Mouse (Mus musculus): Measurements from ENCODE around the gene Numa1. TPM values are rescaled to one million over a fixed set of nuclear protein-coding genes. Genes with fewer than 3 reads are reported as not detected.

The Numa1 gene
- polyA plus RNA-seq, 1 experiment from 2014 or later = 74.4 TPM

- no peaks in the 10 kb centered on the region for H3K36me3 ChIP-seq (ENCODE audit: control insufficient read depth, insufficient read depth, low read length)
- H3K27me3 ChIP-seq (replicated peaks; ENCODE audit: control insufficient read depth, insufficient read depth, low read length) = no peaks in the 10 kb centered on the region
- WGBS = 93% methylated on average over 1 of the region's 1 CpGs
- DNase-seq (ENCODE audit: low spot score) (no peak), ATAC-seq (no peak)
- H3K9ac ChIP-seq (ENCODE audit: low read length) = no peak overlapping the region
- H3K4me3 ChIP-seq (ENCODE audit: low read depth, low read length) = no peak overlapping the region
- H3K4me2 ChIP-seq (ENCODE audit: low read length) = no peak overlapping the region
- no peak overlapping the region for H3K27ac ChIP-seq (ENCODE audit: low read depth, low read length)
- no peaks in the 10 kb centered on the region for H3K4me1 ChIP-seq (ENCODE audit: control insufficient read depth, insufficient read depth, low read length)
- no peaks in the 10 kb centered on the region for H3K9me3 ChIP-seq (replicated peaks; ENCODE audit: control insufficient read depth, low read length)
Measured at GRCm38 (mm10) chr7:101951648-101952047, 17.7 kb downstream of the Numa1 start.

GRCm38 (mm10) chr7:101952098-101952497, 18.2 kb downstream of the Numa1 start:
- no peaks in the 10 kb centered on the region for H3K9me3 ChIP-seq (replicated peaks; ENCODE audit: control insufficient read depth, low read length)
- ATAC-seq = no peak
- 72% methylated on average over 2 of the region's 2 CpGs for WGBS

DNA sequence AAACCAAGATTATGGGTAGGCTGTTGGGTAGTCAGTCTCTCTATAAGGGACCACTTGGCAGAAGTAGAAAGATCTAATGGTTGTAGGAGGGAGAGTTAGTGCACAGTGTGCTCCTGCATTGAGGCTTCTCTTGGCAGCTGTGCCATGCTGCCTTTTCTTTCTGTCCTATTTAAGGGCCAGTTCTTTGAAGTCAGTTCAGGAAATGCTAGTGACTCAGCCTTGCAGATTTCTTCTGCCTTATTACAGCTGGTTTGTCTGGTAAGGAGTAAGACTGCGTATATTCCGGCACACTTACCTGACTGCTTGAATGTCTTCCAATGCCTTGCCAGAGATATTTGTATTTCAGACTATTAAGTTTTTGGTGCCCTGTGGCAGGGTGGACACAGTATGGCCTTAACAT, 20.3 kb downstream of the Numa1 start:
- Histone ChIP-seq H3K9me3 (replicated peaks; ENCODE audit: control insufficient read depth, low read length) (no peaks in the 10 kb centered on the region), H3K27me3 (replicated peaks; ENCODE audit: control insufficient read depth, insufficient read depth, low read length) (no peaks in the 10 kb centered on the region), H3K9ac (ENCODE audit: low read length) (no peak overlapping the region), H3K4me1 (ENCODE audit: control insufficient read depth, insufficient read depth, low read length) (no peaks in the 10 kb centered on the region), H3K4me3 (ENCODE audit: low read depth, low read length) (no peak overlapping the region), H3K36me3 (ENCODE audit: control insufficient read depth, insufficient read depth, low read length) (no peaks in the 10 kb centered on the region), H3K4me2 (ENCODE audit: low read length) (no peak overlapping the region), H3K27ac (ENCODE audit: low read depth, low read length) (no peak overlapping the region)
- DNase-seq (ENCODE audit: low spot score) (no peak), ATAC-seq (no peak)
- WGBS = 97% methylated on average over 2 of the region's 2 CpGs

More at GRCm38 (mm10) chr7:101952098-101952497, 18.2 kb downstream of the Numa1 start:
- no peaks in the 10 kb centered on the region for H3K4me1 ChIP-seq (ENCODE audit: control insufficient read depth, insufficient read depth, low read length)
- H3K36me3 ChIP-seq (ENCODE audit: control insufficient read depth, insufficient read depth, low read length) = no peaks in the 10 kb centered on the region
- H3K27ac ChIP-seq (ENCODE audit: low read depth, low read length) = no peak overlapping the region
- H3K9ac ChIP-seq (ENCODE audit: low read length) = no peak overlapping the region
- no peak for DNase-seq (ENCODE audit: low spot score)
- H3K4me3 ChIP-seq (ENCODE audit: low read depth, low read length) = no peak overlapping the region
- H3K27me3 ChIP-seq (replicated peaks; ENCODE audit: control insufficient read depth, insufficient read depth, low read length) = no peaks in the 10 kb centered on the region
- H3K4me2 ChIP-seq (ENCODE audit: low read length) = no peak overlapping the region

- H3K4me3 ChIP-seq (ENCODE audit: low read depth, low read length) = no peak overlapping the region
- H3K9me3 ChIP-seq (replicated peaks; ENCODE audit: control insufficient read depth, low read length) = no peaks in the 10 kb centered on the region
- 85% methylated on average over 2 of the region's 2 CpGs for WGBS
- no peaks in the 10 kb centered on the region for H3K4me1 ChIP-seq (ENCODE audit: control insufficient read depth, insufficient read depth, low read length)
- H3K27me3 ChIP-seq (replicated peaks; ENCODE audit: control insufficient read depth, insufficient read depth, low read length) = no peaks in the 10 kb centered on the region
- no peak overlapping the region for H3K4me2 ChIP-seq (ENCODE audit: low read length)
- no peak for DNase-seq (ENCODE audit: low spot score)
- H3K27ac ChIP-seq (ENCODE audit: low read depth, low read length) = no peak overlapping the region
- H3K9ac ChIP-seq (ENCODE audit: low read length) = no peak overlapping the region
- no peaks in the 10 kb centered on the region for H3K36me3 ChIP-seq (ENCODE audit: control insufficient read depth, insufficient read depth, low read length)
- ATAC-seq = no peak
Measured at GRCm38 (mm10) chr7:101955276-101955675, 21.4 kb downstream of the Numa1 start.

- 59% methylated on average over 4 of the region's 4 CpGs for WGBS
- no peak for ATAC-seq
- no peaks in the 10 kb centered on the region for H3K9me3 ChIP-seq (replicated peaks; ENCODE audit: control insufficient read depth, low read length)
- H3K9ac ChIP-seq (ENCODE audit: low read length) = no peak overlapping the region
- no peak for DNase-seq (ENCODE audit: low spot score)
- H3K4me2 ChIP-seq (ENCODE audit: low read length) = no peak overlapping the region
- no peak overlapping the region for H3K4me3 ChIP-seq (ENCODE audit: low read depth, low read length)
- no peaks in the 10 kb centered on the region for H3K27me3 ChIP-seq (replicated peaks; ENCODE audit: control insufficient read depth, insufficient read depth, low read length)
- no peaks in the 10 kb centered on the region for H3K4me1 ChIP-seq (ENCODE audit: control insufficient read depth, insufficient read depth, low read length)
- no peak overlapping the region for H3K27ac ChIP-seq (ENCODE audit: low read depth, low read length)
- H3K36me3 ChIP-seq (ENCODE audit: control insufficient read depth, insufficient read depth, low read length) = no peaks in the 10 kb centered on the region
Measured at GRCm38 (mm10) chr7:101955862-101956261, 22.0 kb downstream of the Numa1 start.

- DNase-seq (ENCODE audit: low spot score) (no peak), ATAC-seq (no peak)
- no peaks in the 10 kb centered on the region for H3K27me3 ChIP-seq (replicated peaks; ENCODE audit: control insufficient read depth, insufficient read depth, low read length)
- no peak overlapping the region for H3K27ac ChIP-seq (ENCODE audit: low read depth, low read length)
- no peaks in the 10 kb centered on the region for H3K9me3 ChIP-seq (replicated peaks; ENCODE audit: control insufficient read depth, low read length)
- 89% methylated on average over 1 of the region's 1 CpGs for WGBS
- no peak overlapping the region for H3K4me2 ChIP-seq (ENCODE audit: low read length)
- H3K4me3 ChIP-seq (ENCODE audit: low read depth, low read length) = no peak overlapping the region
- H3K4me1 ChIP-seq (ENCODE audit: control insufficient read depth, insufficient read depth, low read length) = no peaks in the 10 kb centered on the region
- no peak overlapping the region for H3K9ac ChIP-seq (ENCODE audit: low read length)
- H3K36me3 ChIP-seq (ENCODE audit: control insufficient read depth, insufficient read depth, low read length) = no peaks in the 10 kb centered on the region
Measured at GRCm38 (mm10) chr7:101956481-101956880, 22.6 kb downstream of the Numa1 start.

DNA sequence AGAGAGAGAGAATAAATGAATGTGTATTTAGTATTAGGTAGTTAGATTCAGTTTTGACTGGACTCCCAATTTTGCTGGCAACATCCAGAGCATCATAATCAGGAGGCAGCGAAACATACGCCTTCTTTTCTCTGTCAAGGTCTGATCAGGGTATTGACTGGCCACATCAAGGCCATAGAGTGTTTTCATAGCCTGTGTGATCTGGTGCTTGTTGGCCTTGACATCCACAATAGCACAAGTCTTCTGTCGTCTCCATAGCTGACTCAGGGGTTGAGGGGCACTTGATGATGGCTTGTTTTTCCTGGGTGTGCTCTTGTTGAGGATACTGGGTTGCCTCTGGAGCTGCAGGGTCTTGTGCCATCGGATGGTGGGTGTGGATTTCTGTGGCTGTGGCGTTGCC, 23.0 kb downstream of the Numa1 start:
- Histone ChIP-seq H3K4me1 (ENCODE audit: control insufficient read depth, insufficient read depth, low read length) (no peaks in the 10 kb centered on the region), H3K9me3 (replicated peaks; ENCODE audit: control insufficient read depth, low read length) (no peaks in the 10 kb centered on the region), H3K9ac (ENCODE audit: low read length) (no peak overlapping the region), H3K4me2 (ENCODE audit: low read length) (no peak overlapping the region), H3K27ac (ENCODE audit: low read depth, low read length) (no peak overlapping the region), H3K27me3 (replicated peaks; ENCODE audit: control insufficient read depth, insufficient read depth, low read length) (no peaks in the 10 kb centered on the region), H3K4me3 (ENCODE audit: low read depth, low read length) (no peak overlapping the region), H3K36me3 (ENCODE audit: control insufficient read depth, insufficient read depth, low read length) (no peaks in the 10 kb centered on the region)
- DNase-seq (ENCODE audit: low spot score) (no peak), ATAC-seq (no peak)
- WGBS = 94% methylated on average over 5 of the region's 5 CpGs

- Histone ChIP-seq H3K27ac (ENCODE audit: low read depth, low read length) (no peak overlapping the region), H3K4me2 (ENCODE audit: low read length) (no peak overlapping the region), H3K9ac (ENCODE audit: low read length) (no peak overlapping the region), H3K27me3 (replicated peaks; ENCODE audit: control insufficient read depth, insufficient read depth, low read length) (no peaks in the 10 kb centered on the region), H3K9me3 (replicated peaks; ENCODE audit: control insufficient read depth, low read length) (no peaks in the 10 kb centered on the region), H3K4me1 (ENCODE audit: control insufficient read depth, insufficient read depth, low read length) (no peaks in the 10 kb centered on the region), H3K4me3 (ENCODE audit: low read depth, low read length) (no peak overlapping the region), H3K36me3 (ENCODE audit: control insufficient read depth, insufficient read depth, low read length) (no peaks in the 10 kb centered on the region)
- no peak for ATAC-seq
- WGBS = 98% methylated on average over 2 of the region's 2 CpGs
- no peak for DNase-seq (ENCODE audit: low spot score)
Measured at GRCm38 (mm10) chr7:101962829-101963228, 28.9 kb downstream of the Numa1 start.

GRCm38 (mm10) chr7:101963621-101964020, 29.7 kb downstream of the Numa1 start:
- H3K36me3 ChIP-seq (ENCODE audit: control insufficient read depth, insufficient read depth, low read length) = no peaks in the 10 kb centered on the region
- H3K4me1 ChIP-seq (ENCODE audit: control insufficient read depth, insufficient read depth, low read length) = peaks cover under 1% of the 10 kb centered on the region
- no peak overlapping the region for H3K9ac ChIP-seq (ENCODE audit: low read length)
- no peak for ATAC-seq
- no peak overlapping the region for H3K4me3 ChIP-seq (ENCODE audit: low read depth, low read length)
- H3K4me2 ChIP-seq (ENCODE audit: low read length) = no peak overlapping the region
- H3K27me3 ChIP-seq (replicated peaks; ENCODE audit: control insufficient read depth, insufficient read depth, low read length) = no peaks in the 10 kb centered on the region
- DNase-seq (ENCODE audit: low spot score) = no peak
- H3K27ac ChIP-seq (ENCODE audit: low read depth, low read length) = no peak overlapping the region
- H3K9me3 ChIP-seq (replicated peaks; ENCODE audit: control insufficient read depth, low read length) = no peaks in the 10 kb centered on the region
- 92% methylated on average over 2 of the region's 2 CpGs for WGBS

Measured in forebrain, embryonic 14.5 days (tissue).